Mouse (Mus musculus) limb, embryonic 14.5 days (tissue): ENCODE measurements around the gene Hsd17b11. TPM values are rescaled to one million over a fixed set of nuclear protein-coding genes. Genes with fewer than 3 reads are reported as not detected.
"Not testable (repeated sequence)": the region's sequence is repeated elsewhere in the genome, so short reads cannot be mapped to it uniquely, and the experiment has no call there.

Source experiments
- ATAC-seq: fragments of 200-750 bp; cut with Nextera tagmentation; 2 replicates; pipeline ENCODE4 v1.8.0; 2017; ENCODE audit warnings: low read depth, moderate number of reproducible peaks, moderate TSS enrichment; ENCODE audit not compliant: low FRiP score
- DNase-seq: peaks from one replicate; pipeline ENCODE4 v3.0.0-alpha.2; 2015; ENCODE audit warnings: low spot score
- H3K27ac ChIP-seq: fragments of 300-500 bp; sonication (generic); replicated peaks from 2 replicates; pipeline ENCODE4 v1.5.1; 2014; ENCODE audit warnings: low read depth, mild to moderate bottlenecking, low read length, moderate library complexity, mixed read lengths
- H3K27me3 ChIP-seq: fragments of 300-500 bp; sonication (generic); 2 replicates; pipeline ENCODE4 v1.6.1; 2014; ENCODE audit warnings: low read length, mixed read lengths; ENCODE audit not compliant: control insufficient read depth, insufficient read depth
- H3K36me3 ChIP-seq: fragments of 300-500 bp; sonication (generic); 2 replicates; pipeline ENCODE4 v1.6.1; 2014; ENCODE audit warnings: mild to moderate bottlenecking, low read length, moderate library complexity, mixed read lengths; ENCODE audit not compliant: control insufficient read depth, insufficient read depth
- H3K4me1 ChIP-seq: fragments of 300-500 bp; sonication (generic); 2 replicates; pipeline ENCODE4 v1.6.1; 2014; ENCODE audit warnings: antibody characterized with exemption, low read length, mixed read lengths; ENCODE audit not compliant: control insufficient read depth, insufficient read depth
- H3K4me2 ChIP-seq: fragments of 300-500 bp; sonication (generic); replicated peaks from 2 replicates; pipeline ENCODE4 v1.6.1; 2014; ENCODE audit warnings: low read depth, mild to moderate bottlenecking, low read length, moderate library complexity; ENCODE audit not compliant: severe bottlenecking
- H3K4me3 ChIP-seq: fragments of 300-500 bp; sonication (generic); replicated peaks from 2 replicates; pipeline ENCODE4 v1.5.1; 2014; ENCODE audit warnings: low read length
- H3K9ac ChIP-seq: fragments of 300-500 bp; sonication (generic); 2 replicates; pipeline ENCODE4 v1.6.1; 2014; ENCODE audit warnings: mild to moderate bottlenecking, low read depth, low read length, moderate library complexity; ENCODE audit not compliant: severe bottlenecking
- H3K9me3 ChIP-seq: fragments of 300-500 bp; sonication (generic); 2 replicates; pipeline ENCODE4 v1.6.1; 2016; ENCODE audit warnings: low read length; ENCODE audit not compliant: control insufficient read depth
- POLR2A ChIP-seq: fragments of 200-500 bp; IDR thresholded peaks from 2 replicates; pipeline ENCODE4 v1.8.0; 2012; ENCODE audit warnings: inconsistent platforms, mild to moderate bottlenecking, moderate library complexity, borderline replicate concordance; ENCODE audit not compliant: insufficient read depth, insufficient read length; ENCODE audit errors: extremely low read depth
- WGBS: fragments of 180-500 bp; shearing (Covaris S2); extraction: QIAGEN DNeasy Blood & Tissue Kit; methylation state at CpG from one replicate; pipeline ENCODE4 v1.1.7; 2014; 5-methylcytosine and 5-hydroxymethylcytosine counted together
- polyA plus RNA-seq, 2 experiments: library from polyadenylated mRNA; depleted of rRNA in 1 of 2; stranded (reverse) in 1 of 2; unstranded in 1 of 2; fragments of >200 nt; fragmentation: Nextera tagmentation in 1 of 2; extraction: Ambion mirVana in 1 of 2; gene quantifications; 2 replicates each; pipeline versions ENCODE4 v1.2.1 to v1.2.3; 2012 to 2014

Hsd17b11 gene
- polyA plus RNA-seq, 2 experiments, result 3.5 to 16.2 TPM

- 90% methylated on average over 2 of the region's 2 CpGs for WGBS
- ATAC-seq (no peak), DNase-seq (no peak)
- Histone ChIP-seq H3K9me3 (no peaks in the 10 kb centered on the region), H3K36me3 (no peaks in the 10 kb centered on the region), H3K4me3 (no peak overlapping the region), H3K27me3 (no peaks in the 10 kb centered on the region), H3K4me2 (no peak overlapping the region), H3K4me1 (no peaks in the 10 kb centered on the region), H3K27ac (no peak overlapping the region), H3K9ac (no peak overlapping the region)
- no peak for TF ChIP-seq POLR2A
Measured at GRCm38 (mm10) chr5:104032434-104033097, 10.8 kb upstream of the Hsd17b11 start.

- Histone ChIP-seq H3K4me1 (peaks cover 8% of the 10 kb centered on the region), H3K9ac (no peak overlapping the region), H3K4me3 (no peak overlapping the region), H3K4me2 (no peak overlapping the region), H3K27ac (no peak overlapping the region), H3K27me3 (no peaks in the 10 kb centered on the region), H3K36me3 (no peaks in the 10 kb centered on the region), H3K9me3 (no peaks in the 10 kb centered on the region)
- ATAC-seq, result no peak
- WGBS, result 43% methylated on average over 17 of the region's 17 CpGs
- DNase-seq, result no peak
- TF ChIP-seq POLR2A, result no peak
Measured at GRCm38 (mm10) chr5:104025245-104025854, 3.6 kb upstream of the Hsd17b11 start.

GRCm38 (mm10) chr5:104024762-104025161 is 3.0 kb upstream of the Hsd17b11 start:
- Histone ChIP-seq H3K9me3 (no peaks in the 10 kb centered on the region), H3K4me3 (no peak overlapping the region), H3K4me2 (no peak overlapping the region), H3K27me3 (no peaks in the 10 kb centered on the region), H3K36me3 (no peaks in the 10 kb centered on the region), H3K4me1 (peaks cover 8% of the 10 kb centered on the region), H3K27ac (no peak overlapping the region), H3K9ac (no peak overlapping the region)
- TF ChIP-seq POLR2A, result no peak
- DNase-seq (no peak), ATAC-seq (no peak)
- 59% methylated on average over 11 of the region's 11 CpGs for WGBS

GRCm38 (mm10) chr5:104024193-104024592 is 2.5 kb upstream of the Hsd17b11 start:
- ATAC-seq, H3K27ac ChIP-seq, H3K4me1 ChIP-seq, H3K36me3 ChIP-seq, H3K9ac ChIP-seq, DNase-seq, H3K4me2 ChIP-seq, H3K27me3 ChIP-seq, H3K4me3 ChIP-seq, H3K9me3 ChIP-seq: not testable (repeated sequence)
- WGBS, result 76% methylated on average over 5 of the region's 5 CpGs

- DNase-seq (no peak), ATAC-seq (no peak)
- no peak overlapping the region for H3K27ac ChIP-seq
- no peak overlapping the region for H3K4me2 ChIP-seq
- H3K36me3 ChIP-seq, result no peaks in the 10 kb centered on the region
- no peaks in the 10 kb centered on the region for H3K27me3 ChIP-seq
- H3K4me1 ChIP-seq, result peaks cover 8% of the 10 kb centered on the region
- H3K4me3 ChIP-seq, result no peak overlapping the region
- TF ChIP-seq POLR2A, result no peak
- no peak overlapping the region for H3K9ac ChIP-seq
- WGBS, result 79% methylated on average over 8 of the region's 8 CpGs
- H3K9me3 ChIP-seq, result no peaks in the 10 kb centered on the region
Measured at GRCm38 (mm10) chr5:104023289-104024020, 1.7 kb upstream of the Hsd17b11 start.
